Mouse (Mus musculus) MEL (cell line): ENCODE measurements at regions not wholly inside any gene's neighbourhood (a gene's known extent, or its start where the extent isn't known, plus 50 kb on each side); places are given as distances from the start of the nearest gene placed in this dataset.

Source experiments
- CHD1 ChIP-seq: IDR thresholded peaks from 2 replicates; pipeline ENCODE4 v1.6.1; 2012; ENCODE audit warnings: low read depth, mild to moderate bottlenecking, inconsistent platforms, low read length, improper control_type of control experiment
- CTCF ChIP-seq, 3 experiments: IDR thresholded peaks in 2 of 3; conservative IDR thresholded peaks in 1 of 3; 2 replicates each; pipeline ENCODE4 v1.5.1; 2011 to 2012; ENCODE audit warnings: low read length in 3 of 3, low read depth in 2 of 3, mild to moderate bottlenecking in 2 of 3, improper control_type of control experiment in 1 of 3, inconsistent platforms in 1 of 3, mixed read lengths in 1 of 3, moderate library complexity in 1 of 3; ENCODE audit not compliant: control insufficient read depth in 1 of 3, insufficient read depth in 1 of 3, poor library complexity in 1 of 3, severe bottlenecking in 1 of 3
- E2F4 ChIP-seq: IDR thresholded peaks from 2 replicates; pipeline ENCODE4 v1.6.1; 2011; ENCODE audit warnings: low read depth, low read length, improper control_type of control experiment, borderline replicate concordance
- HCFC1 ChIP-seq: IDR thresholded peaks from 2 replicates; pipeline ENCODE4 v1.6.1; 2012; ENCODE audit warnings: low read depth, mild to moderate bottlenecking, inconsistent platforms, low read length, improper control_type of control experiment, moderate library complexity
- POLR2A ChIP-seq, 2 experiments: IDR thresholded peaks; 2 replicates each; pipeline ENCODE4 v1.6.1; 2011 to 2012; ENCODE audit warnings: low read length in 2 of 2, mild to moderate bottlenecking in 2 of 2, control low read depth in 1 of 2, improper control_type of control experiment in 1 of 2, low read depth in 1 of 2, moderate library complexity in 1 of 2; ENCODE audit not compliant: control insufficient read depth in 1 of 2, insufficient read depth in 1 of 2, poor library complexity in 1 of 2
- RCOR1 ChIP-seq: IDR thresholded peaks from 2 replicates; pipeline ENCODE4 v1.6.1; 2012; ENCODE audit warnings: low read depth, mild to moderate bottlenecking, inconsistent platforms, low read length, improper control_type of control experiment
- TCF12 ChIP-seq: IDR thresholded peaks from 2 replicates; pipeline ENCODE4 v1.6.1; 2014; ENCODE audit warnings: low read depth, mild to moderate bottlenecking, inconsistent platforms, low read length, improper control_type of control experiment, moderate library complexity
- USF1 ChIP-seq: IDR thresholded peaks from 2 replicates; pipeline ENCODE4 v1.6.1; 2014; ENCODE audit warnings: low read depth, mild to moderate bottlenecking, inconsistent platforms, low read length, improper control_type of control experiment, moderate library complexity
- ZC3H11A ChIP-seq: IDR thresholded peaks from 2 replicates; pipeline ENCODE4 v1.6.1; 2012; ENCODE audit warnings: low read depth, mild to moderate bottlenecking, inconsistent platforms, low read length, improper control_type of control experiment

- TF ChIP-seq CTCF (IDR thresholded peaks at IDR 0.05 in 2 of 3, conservative IDR thresholded peaks at IDR 0.05 in 1 of 3; ENCODE audit: control insufficient read depth in 1 of 3, insufficient read depth in 1 of 3, low read depth in 2 of 3, low read length in 3 of 3, poor library complexity in 1 of 3, severe bottlenecking in 1 of 3) (no peak), TCF12 (no peak), E2F4 (no peak), POLR2A (IDR thresholded peaks at IDR 0.05; ENCODE audit: control insufficient read depth in 1 of 2, insufficient read depth in 1 of 2, low read depth in 1 of 2, low read length in 2 of 2, poor library complexity in 1 of 2) (no peak), RCOR1 (no peak), USF1 (no peak), HCFC1 (no peak), CHD1 (no peak), ZC3H11A (no peak)
These were observed 192.2 kb upstream of the Usp25 start for GRCm38 (mm10) chr16:76821261-76821660.
